Mouse (Mus musculus) frontal cortex, adult (tissue): ENCODE measurements around the gene Tmem232.
"Not testable (repeated sequence)": the region's sequence is repeated elsewhere in the genome, so short reads cannot be mapped to it uniquely, and the experiment has no call there.

Experiments used
- ATAC-seq: cut with Nextera tagmentation; 2 replicates; pipeline ENCODE4 v1.9.2; 2017; ENCODE audit warnings: mild to moderate bottlenecking, moderate library complexity, mixed read lengths; ENCODE audit not compliant: low TSS enrichment

Gene Tmem232

GRCm38 (mm10) chr17:65540441-65541272 is at the start of gene Tmem232:
Gene Tmem232, minus strand, starts transcription at chr17:65540782.
- peak; percentile 87 for ATAC-seq

GRCm38 (mm10) chr17:65586892-65587291 is 46.3 kb upstream of the Tmem232 start:
- ATAC-seq = no peak

GRCm38 (mm10) chr17:65581440-65581839 is 40.9 kb upstream of the Tmem232 start:
- ATAC-seq = no peak

- no peak for ATAC-seq
Observed at GRCm38 (mm10) chr17:65579766-65580165, 39.2 kb upstream of the Tmem232 start.

- ATAC-seq = peak; percentile 45
Observed at GRCm38 (mm10) chr17:65575339-65575738, 34.8 kb upstream of the Tmem232 start.

GRCm38 (mm10) chr17:65574850-65575249 is 34.3 kb upstream of the Tmem232 start:
- ATAC-seq = no peak

GRCm38 (mm10) chr17:65571866-65572265 is 31.3 kb upstream of the Tmem232 start:
- ATAC-seq = peak; percentile 64

- ATAC-seq = no peak
Observed at GRCm38 (mm10) chr17:65571466-65571865, 30.9 kb upstream of the Tmem232 start.

GRCm38 (mm10) chr17:65564189-65564588 is 23.6 kb upstream of the Tmem232 start:
- no peak for ATAC-seq

GRCm38 (mm10) chr17:65563345-65563744 is 22.8 kb upstream of the Tmem232 start:
- peak; percentile 38; the same call in 1 of the 2 replicates for ATAC-seq

GRCm38 (mm10) chr17:65562761-65563160 is 22.2 kb upstream of the Tmem232 start:
- ATAC-seq = peak; percentile 58; the same call in 1 of the 2 replicates

- no peak for ATAC-seq
Observed at GRCm38 (mm10) chr17:65561361-65562015, 20.9 kb upstream of the Tmem232 start.

- 0 out of 2 replicates have a peak, but pooled peaks have one; percentile 28 for ATAC-seq
Observed at GRCm38 (mm10) chr17:65559273-65559672, 18.7 kb upstream of the Tmem232 start.

- no peak for ATAC-seq
Observed at GRCm38 (mm10) chr17:65558788-65559187, 18.2 kb upstream of the Tmem232 start.

GRCm38 (mm10) chr17:65558217-65558616 is 17.6 kb upstream of the Tmem232 start:
- ATAC-seq = peak; percentile 50; the same call in 1 of the 2 replicates

GRCm38 (mm10) chr17:65557212-65557611 is 16.6 kb upstream of the Tmem232 start:
- ATAC-seq = no peak

GRCm38 (mm10) chr17:65556798-65557197 is 16.2 kb upstream of the Tmem232 start:
- no peak for ATAC-seq

GRCm38 (mm10) chr17:65552426-65552997 is 11.9 kb upstream of the Tmem232 start:
- ATAC-seq = no peak

GRCm38 (mm10) chr17:65550357-65550756 is 9.8 kb upstream of the Tmem232 start:
- no peak for ATAC-seq

- no peak for ATAC-seq
Observed at GRCm38 (mm10) chr17:65548698-65549365, 8.2 kb upstream of the Tmem232 start.

GRCm38 (mm10) chr17:65546221-65546620 is 5.6 kb upstream of the Tmem232 start:
- ATAC-seq = not testable (repeated sequence)

- peak; percentile 50 for ATAC-seq
Observed at GRCm38 (mm10) chr17:65536156-65536555, 4.4 kb downstream of the Tmem232 start.
